Mouse (Mus musculus) left cerebral cortex, postnatal 10 days (tissue): Measurements from ENCODE around the gene Gm13695. TPM values are rescaled to one million over a fixed set of nuclear protein-coding genes. Genes with fewer than 3 reads are reported as not detected.
"Not testable (repeated sequence)": the region's sequence is repeated elsewhere in the genome, so short reads cannot be mapped to it uniquely, and the experiment has no call there.

Source experiments
- DNase-seq, 2 experiments: peaks; one replicate each; pipeline ENCODE4 v3.0.0; 2021 to 2022; ENCODE audit warnings: low spot score in 2 of 2, mixed read lengths in 1 of 2; ENCODE audit errors: extremely low spot score in 1 of 2
- intact Hi-C: fragments of 180-260 bp; cut with DNase I; formaldehyde crosslinking; loops from one replicate; pipeline ENCODE4 v1.15.1; 2025
- total RNA-seq, 2 experiments: library from RNA; stranded (reverse); gene quantifications; 2 replicates each; pipeline ENCODE4 v1.2.3; 2021

Gm13695 gene
- 1 to 10 TPM in 1 of 2 experiments, not detected in 1; 1.4 TPM for total RNA-seq

- DNase-seq, intact Hi-C loops: not testable (repeated sequence)
These were observed at the start of gene Gm13695 for GRCm38 (mm10) chr2:83967013-83967412. TSS of gene Gm13695 (plus strand) at chr2:83967313.

GRCm38 (mm10) chr2:83929478-83930088 is 37.5 kb upstream of the Gm13695 start:
- intact Hi-C loops: no loop called here
- no peak for DNase-seq

GRCm38 (mm10) chr2:83940931-83941361 is 26.2 kb upstream of the Gm13695 start, which contains the start of gene Zswim2:
TSS of gene Zswim2 (minus strand) at chr2:83941228.
- peak; percentile 84 to 89 for DNase-seq
- intact Hi-C loops: no loop called here

DNA sequence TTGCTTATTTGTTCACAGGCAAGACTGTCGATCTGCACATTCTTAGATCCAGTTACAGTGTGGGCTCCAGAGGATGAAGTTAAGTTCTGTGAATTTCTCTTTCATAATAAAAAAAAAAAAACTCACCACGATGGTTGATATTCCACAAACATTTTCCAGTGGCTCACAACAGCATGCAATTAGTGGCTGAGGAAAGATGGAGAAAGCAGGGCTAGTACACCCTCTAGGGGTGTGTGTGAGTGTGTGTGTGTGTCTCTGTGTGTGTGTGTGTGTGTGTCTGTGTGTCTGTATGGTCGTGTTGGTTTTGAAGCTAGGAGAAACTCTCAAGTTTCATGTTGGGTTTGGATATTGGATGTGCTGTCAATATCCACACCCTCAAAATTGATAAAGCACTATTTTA is 25.7 kb upstream of the Gm13695 start:
- intact Hi-C loops: no loop called here
- no peak for DNase-seq

- no peak for DNase-seq
- intact Hi-C loops: no loop called here
These were observed 25.3 kb upstream of the Gm13695 start for GRCm38 (mm10) chr2:83941792-83942191.

DNA sequence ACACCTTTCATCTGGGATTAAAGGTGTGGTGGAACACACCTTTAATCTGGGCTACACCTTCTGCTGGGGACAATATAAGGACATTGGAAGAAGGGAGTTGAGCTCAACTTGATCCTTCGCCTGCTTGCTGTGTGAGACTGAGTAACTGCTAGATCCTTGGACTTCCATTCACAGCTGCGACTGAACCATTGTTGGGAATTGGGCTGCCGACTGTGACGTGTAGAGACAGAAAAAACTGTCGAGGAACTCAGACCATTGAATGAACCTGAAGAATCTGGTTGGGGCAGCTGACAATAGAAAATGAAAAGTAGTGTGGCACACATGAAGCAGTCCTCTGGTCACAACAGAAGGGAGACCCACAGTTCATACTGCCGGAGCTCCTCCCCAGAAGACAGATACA is 11.7 kb upstream of the Gm13695 start, which contains the start of gene Gm13698:
Gene Gm13698, plus strand, starts transcription at position 301 of the 400 bp plus-strand sequence.
- DNase-seq: not testable (repeated sequence)

GRCm38 (mm10) chr2:83961203-83961602 is 5.9 kb upstream of the Gm13695 start, which contains the start of gene Gm13693:
TSS of gene Gm13693 (plus strand) at chr2:83961503.
- DNase-seq, intact Hi-C loops: not testable (repeated sequence)

More for the DNA sequence above, 11.7 kb upstream of the Gm13695 start, which contains the start of gene Gm13698:
- intact Hi-C loops: not testable (repeated sequence)

- DNase-seq, intact Hi-C loops: not testable (repeated sequence)
These were observed 5.7 kb downstream of the Gm13695 start, which contains the start of gene Gm13696 for GRCm38 (mm10) chr2:83972823-83973222. TSS of gene Gm13696 (plus strand) at chr2:83973123.

GRCm38 (mm10) chr2:83978633-83979032 is 11.5 kb downstream of the Gm13695 start, which contains the start of gene Gm13694:
TSS of gene Gm13694 (plus strand) at chr2:83978933.
- intact Hi-C loops: not testable (repeated sequence)

DNA sequence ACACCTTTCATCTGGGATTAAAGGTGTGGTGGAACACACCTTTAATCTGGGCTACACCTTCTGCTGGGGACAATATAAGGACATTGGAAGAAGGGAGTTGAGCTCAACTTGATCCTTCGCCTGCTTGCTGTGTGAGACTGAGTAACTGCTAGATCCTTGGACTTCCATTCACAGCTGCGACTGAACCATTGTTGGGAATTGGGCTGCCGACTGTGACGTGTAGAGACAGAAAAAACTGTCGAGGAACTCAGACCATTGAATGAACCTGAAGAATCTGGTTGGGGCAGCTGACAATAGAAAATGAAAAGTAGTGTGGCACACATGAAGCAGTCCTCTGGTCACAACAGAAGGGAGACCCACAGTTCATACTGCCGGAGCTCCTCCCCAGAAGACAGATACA is 17.3 kb downstream of the Gm13695 start, which contains the start of gene Gm13697:
Gene Gm13697, plus strand, starts transcription at position 301 of the 400 bp plus-strand sequence.
- intact Hi-C loops, DNase-seq: not testable (repeated sequence)

More at GRCm38 (mm10) chr2:83978633-83979032, 11.5 kb downstream of the Gm13695 start, which contains the start of gene Gm13694:
- DNase-seq: not testable (repeated sequence)

DNA sequence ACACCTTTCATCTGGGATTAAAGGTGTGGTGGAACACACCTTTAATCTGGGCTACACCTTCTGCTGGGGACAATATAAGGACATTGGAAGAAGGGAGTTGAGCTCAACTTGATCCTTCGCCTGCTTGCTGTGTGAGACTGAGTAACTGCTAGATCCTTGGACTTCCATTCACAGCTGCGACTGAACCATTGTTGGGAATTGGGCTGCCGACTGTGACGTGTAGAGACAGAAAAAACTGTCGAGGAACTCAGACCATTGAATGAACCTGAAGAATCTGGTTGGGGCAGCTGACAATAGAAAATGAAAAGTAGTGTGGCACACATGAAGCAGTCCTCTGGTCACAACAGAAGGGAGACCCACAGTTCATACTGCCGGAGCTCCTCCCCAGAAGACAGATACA is 23.1 kb downstream of the Gm13695 start, which contains the start of gene Gm13691:
Gene Gm13691, plus strand, starts transcription at position 301 of the 400 bp plus-strand sequence.
- intact Hi-C loops, DNase-seq: not testable (repeated sequence)

DNA sequence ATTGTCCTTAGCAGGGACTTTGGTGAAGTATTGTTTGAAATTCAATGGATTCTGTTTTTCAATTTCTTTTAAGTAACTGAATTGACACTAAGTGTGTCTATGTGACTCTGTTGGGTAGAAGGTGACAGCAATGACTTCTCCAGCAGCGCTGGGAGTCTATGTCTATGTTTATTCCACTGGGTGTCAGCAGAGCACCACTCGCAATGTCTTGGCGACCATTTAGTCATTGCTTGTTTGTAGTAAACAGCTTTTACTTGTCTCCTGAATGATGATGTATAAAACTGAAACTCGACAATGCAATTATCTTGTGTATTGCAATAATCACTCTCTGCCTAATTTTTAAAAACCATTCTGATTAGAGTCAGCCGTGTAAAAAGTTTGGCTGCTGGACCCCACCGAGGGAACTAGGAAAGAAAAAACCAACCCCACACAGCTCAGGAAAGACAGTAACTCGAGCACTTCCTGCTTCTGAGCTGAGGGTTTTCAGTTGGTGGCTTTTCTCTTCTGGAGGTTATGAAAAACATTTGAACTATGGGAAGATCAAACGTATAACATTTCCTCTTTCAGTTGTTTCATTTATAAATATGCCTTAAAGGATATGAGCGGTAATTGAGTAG is 26.6 kb downstream of the Gm13695 start:
- DNase-seq, intact Hi-C loops: not testable (repeated sequence)

DNA sequence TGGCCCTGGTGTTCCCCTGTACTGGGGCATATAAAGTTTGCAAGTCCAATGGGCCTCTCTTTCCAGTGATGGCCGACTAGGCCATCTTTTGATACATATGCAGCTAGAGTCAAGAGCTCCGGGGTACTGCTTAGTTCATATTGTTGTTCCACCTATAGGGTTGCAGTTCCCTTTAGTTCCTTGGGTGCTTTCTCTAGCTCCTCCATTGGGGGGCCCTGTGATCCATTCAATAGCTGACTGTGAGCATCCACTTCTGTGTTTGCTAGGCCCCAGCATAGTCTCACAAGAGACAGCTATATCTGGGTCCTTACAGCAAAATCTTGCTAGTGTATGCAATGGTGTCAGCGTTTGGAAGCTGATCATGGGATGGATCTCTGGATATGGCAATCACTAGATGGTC is 27.4 kb downstream of the Gm13695 start:
- intact Hi-C loops, DNase-seq: not testable (repeated sequence)

DNA sequence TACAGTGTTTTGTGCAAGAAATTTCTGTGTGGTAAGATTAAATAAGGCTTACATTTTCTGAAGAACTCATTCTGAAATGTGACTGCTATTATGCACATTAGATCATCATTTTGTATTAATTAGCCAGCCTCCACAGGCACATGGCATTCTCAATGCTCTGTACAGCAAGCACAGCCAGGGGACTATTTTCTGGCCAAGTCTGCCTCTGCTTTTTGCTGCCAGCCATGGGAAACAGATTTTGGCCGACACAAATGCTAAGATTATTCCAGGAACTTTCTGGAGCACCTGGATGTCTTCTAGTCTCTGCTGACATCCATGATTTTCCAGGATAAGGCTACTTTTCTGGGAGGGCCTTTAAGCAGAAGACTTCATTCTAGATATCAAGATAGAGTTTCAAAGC is 41.8 kb downstream of the Gm13695 start:
- no peak for DNase-seq
- intact Hi-C loops: no loop called here

GRCm38 (mm10) chr2:84009818-84010217 is 42.7 kb downstream of the Gm13695 start:
- intact Hi-C loops: no loop called here
- no peak for DNase-seq

GRCm38 (mm10) chr2:84014572-84014971 is 47.5 kb downstream of the Gm13695 start:
- intact Hi-C loops: no loop called here
- DNase-seq: no peak

- DNase-seq, intact Hi-C loops: not testable (repeated sequence)
These were observed 49.2 kb downstream of the Gm13695 start for GRCm38 (mm10) chr2:84016291-84016690.

GRCm38 (mm10) chr2:84018330-84018729 is 51.2 kb downstream of the Gm13695 start:
- no peak for DNase-seq
- intact Hi-C loops: no loop called here
